Mouse (Mus musculus): ENCODE measurements around the gene Hyal3. TPM values are rescaled to one million over a fixed set of nuclear protein-coding genes. Genes with fewer than 3 reads are reported as not detected.

The Hyal3 gene
- polyA plus RNA-seq, 2 experiments from 2014 or later, result 0.25 to 0.90 TPM

DNA sequence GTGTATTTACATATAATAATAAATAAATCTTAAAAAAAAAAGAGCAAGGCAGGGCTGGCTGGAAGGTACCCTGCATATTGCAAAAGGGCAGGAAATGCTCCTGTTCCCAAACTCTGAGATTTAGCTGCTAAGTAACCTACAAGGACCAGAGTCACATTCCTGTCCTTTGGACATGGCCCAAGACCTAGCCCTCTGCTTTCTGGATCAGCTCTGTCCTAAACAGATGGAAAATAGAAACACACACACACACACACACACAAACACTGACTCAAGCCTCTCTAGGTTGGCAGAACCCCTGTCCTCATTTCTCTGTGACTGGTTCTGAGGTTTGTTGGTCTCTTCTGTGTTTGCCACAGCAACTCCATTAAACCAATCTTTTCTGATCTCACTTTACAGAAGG, 40.3 kb downstream of the Hyal3 start:
- no peak for ATAC-seq

DNA sequence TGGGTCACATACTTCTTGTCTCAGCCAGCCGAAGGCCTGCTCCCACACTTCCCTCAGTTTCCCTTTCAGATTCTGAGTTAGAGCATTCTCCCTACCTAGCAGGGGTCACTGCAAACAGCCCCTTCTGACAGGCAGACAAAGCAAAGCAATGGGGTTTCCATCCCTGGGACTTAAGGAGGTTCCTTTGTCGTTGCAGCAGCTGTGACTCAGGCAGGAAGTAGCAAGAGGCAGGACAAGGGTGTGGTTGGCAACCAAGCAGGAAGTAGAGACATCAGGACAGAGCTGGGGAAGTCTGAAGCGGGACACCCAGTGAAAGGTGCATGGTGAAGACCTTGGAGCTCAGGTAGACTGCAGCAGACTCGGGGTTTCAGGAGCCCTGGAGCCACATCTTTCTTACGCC, 43.9 kb downstream of the Hyal3 start:
- ATAC-seq, result peak; percentile 90

DNA sequence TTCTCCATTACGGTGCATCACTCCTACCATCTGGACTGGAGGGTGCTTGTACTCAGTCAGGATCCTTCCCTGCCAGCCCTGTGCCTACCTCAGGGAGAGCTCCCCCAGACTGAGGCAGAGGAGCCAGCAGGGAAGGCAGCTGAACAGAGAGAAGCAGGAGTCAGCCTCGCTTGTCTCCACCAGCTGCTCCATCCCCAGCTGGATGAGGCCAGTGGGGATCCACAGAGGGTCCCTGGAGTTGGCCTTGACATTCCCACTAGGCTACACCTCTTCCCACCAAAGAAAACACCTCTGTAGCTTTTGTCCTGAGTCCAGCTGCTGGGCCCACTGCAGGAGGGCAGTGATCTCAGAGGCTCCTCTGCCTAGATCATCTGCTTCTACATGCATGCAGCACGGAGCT, 44.3 kb downstream of the Hyal3 start:
- ATAC-seq, result no peak

DNA sequence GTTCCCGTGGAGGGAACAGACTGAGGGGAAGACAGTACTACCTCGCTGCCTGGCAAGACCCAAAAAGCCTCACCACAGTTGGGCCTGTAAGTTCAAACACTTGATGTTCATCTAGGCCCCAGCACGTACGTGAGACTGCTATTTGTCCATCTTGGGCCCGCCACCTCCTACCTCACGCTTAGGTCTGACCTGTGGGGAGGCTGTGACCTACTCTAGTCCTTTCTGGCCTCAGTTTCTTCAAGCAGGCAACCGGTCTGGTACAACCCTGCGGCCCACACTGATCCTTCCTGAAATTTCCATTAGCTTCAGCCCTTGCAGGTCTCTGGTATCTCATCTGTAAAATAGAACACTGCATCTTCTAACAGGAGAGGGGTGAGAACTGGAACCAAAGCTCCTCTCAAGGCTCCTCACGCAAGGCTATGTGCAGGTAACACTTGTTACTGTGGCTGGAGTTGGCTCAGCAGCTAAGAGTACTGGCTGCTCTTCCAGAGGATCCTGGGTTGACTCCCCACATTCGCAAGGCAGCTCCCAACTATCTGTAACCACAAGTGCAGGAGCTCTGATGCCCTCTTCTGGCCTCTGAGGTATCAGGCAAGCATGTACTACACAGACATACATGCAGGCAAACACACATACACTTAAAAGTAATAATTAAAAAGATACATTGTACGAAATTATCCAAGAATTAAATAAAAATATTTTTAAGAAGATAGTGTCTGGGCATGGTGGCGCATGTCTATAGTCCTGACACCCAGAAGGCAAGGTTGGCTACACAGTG, 44.9 kb downstream of the Hyal3 start:
- no peak for ATAC-seq

DNA sequence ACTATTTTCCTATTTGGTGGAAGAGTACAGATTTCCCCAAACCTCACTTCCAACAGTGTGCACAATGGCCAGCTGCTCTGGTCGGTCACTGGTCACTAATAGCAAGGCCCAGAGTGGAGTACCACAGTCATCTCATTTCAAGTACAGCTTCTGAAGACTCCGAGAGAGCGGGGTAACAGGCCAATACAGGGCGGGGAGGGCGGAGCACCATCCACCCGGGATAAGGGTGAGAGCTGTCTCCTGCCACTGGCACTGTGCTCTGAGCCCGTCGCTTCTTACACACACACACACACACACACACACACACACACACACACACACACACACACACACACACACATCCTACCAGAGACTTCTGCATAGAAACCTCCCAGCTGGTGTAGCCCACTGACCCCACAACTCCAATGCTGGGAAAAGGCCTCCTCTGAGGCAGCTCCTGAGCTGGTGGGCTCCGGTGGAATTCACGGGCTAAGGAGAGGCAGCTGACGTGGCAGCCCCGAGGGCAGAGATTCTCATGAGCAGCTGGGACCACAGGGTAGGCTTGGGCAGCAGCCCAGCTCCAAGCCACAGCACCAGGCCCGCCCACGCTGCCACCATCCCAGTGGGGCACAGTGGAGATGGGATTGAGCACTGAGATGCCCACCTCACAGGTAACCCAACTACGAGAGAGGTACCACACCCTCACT, 45.7 kb downstream of the Hyal3 start:
- ATAC-seq, result no peak

DNA sequence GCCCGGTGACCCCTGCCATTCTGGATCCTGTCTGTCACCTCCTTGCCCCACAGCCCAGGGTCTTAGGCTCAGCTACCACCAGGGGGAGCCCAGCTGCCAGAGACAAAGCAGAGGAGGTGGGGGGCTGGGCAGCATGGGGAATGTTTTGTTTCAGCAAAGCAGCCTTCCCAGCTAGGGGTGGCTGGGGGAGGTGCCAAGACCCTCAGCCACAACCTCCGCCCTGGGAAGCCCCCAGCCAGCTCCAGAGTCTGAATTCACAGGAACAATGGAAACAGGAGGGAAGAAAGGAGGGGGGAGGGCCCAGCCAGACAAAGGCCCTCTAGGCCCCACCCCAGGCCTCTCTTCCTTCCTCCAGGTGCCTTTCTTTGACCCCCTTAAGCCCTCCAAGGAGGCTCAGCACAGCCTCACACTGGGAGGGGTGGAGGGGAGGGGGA, 46.2 kb downstream of the Hyal3 start:
- no peak for ATAC-seq

DNA sequence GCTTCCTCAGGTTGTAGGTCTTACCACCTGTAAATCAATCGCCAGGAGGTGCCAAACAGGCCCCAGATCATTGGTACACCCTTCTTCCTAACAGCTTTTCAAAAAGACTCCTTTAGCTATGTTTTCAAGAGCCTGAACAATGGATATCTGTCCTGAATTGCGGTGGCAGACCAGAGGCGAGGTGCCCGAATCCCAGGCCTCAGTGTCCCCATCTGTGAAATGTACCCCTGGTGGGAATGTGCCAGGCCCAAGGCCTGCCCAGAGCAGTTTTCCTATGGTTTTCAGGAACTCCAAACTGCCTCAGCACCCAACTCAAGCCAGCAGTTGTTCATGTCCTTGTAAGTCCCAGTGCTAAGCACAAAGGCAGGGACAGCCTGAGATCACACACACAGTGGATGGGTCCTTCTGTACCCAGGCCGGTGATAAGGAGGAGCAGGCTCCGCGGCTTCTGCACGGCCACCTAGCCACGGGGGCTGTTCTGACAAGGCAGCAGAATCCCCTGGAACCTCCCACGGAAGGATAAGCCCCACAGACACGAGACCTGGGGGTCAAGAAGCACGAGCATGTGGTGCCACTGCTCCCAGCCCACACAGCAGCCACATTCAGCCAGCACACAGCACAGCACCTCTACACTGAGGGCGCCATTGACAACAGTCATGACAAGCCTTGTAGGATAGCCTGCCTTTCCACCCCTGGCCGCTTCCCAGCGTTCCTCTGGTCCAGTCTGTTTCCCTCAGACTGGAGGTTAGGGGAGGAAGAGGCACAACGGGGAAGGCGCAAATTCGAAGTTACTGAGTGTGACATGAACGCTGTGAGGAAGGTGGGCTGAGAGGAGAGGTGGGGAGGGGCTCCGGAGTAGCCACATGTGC, 47.0 kb downstream of the Hyal3 start:
- ATAC-seq, result no peak

DNA sequence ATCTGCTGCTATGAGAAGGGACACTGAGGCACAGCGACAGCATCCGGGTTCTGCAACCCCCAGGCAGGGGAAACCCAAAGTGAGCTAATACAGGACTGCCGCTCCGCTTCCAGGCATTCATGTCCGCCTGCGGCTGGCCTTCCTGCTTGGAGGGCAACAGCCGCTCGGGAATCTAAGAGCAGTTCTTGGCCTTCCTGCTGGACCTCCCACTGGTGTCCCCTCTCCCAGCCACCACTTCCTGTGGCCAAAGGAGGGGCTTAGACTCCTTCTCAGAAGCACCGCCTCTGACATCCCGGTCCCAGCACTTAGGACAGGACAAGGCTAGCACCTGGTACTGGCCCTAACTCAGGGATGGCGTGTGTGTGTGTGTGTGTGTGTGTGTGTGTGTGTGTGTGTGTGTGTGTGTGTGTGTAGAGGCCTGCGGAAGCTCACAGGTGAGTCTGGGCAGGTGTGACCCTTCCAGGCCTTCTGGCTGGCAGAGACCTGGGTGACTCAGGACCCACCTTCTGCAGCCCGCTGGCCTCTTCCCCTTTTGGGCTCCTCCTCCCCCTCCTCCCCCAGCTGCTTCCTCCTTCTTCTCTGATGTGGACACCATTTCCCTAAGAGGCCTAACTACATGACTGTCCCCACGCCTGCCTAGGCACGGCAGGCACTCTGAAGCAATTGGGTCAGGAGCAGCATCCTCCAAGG, 48.2 kb downstream of the Hyal3 start:
- no peak for ATAC-seq

DNA sequence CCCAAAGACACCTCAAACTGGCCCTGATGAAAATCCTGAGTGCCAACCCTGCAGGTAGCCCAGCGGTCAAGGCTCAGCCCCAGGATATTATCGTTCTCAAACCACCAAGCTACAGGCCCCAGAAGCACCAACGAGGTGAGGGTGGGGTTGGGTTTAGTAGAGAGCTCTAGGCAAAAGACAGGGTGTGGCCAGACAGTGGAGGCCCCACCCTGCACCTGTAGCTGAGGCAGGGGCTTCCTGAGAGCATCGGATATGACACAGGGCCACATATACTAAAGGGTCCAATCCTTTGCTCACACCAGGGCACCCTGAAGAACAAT, 48.8 kb downstream of the Hyal3 start:
- no peak for ATAC-seq

DNA sequence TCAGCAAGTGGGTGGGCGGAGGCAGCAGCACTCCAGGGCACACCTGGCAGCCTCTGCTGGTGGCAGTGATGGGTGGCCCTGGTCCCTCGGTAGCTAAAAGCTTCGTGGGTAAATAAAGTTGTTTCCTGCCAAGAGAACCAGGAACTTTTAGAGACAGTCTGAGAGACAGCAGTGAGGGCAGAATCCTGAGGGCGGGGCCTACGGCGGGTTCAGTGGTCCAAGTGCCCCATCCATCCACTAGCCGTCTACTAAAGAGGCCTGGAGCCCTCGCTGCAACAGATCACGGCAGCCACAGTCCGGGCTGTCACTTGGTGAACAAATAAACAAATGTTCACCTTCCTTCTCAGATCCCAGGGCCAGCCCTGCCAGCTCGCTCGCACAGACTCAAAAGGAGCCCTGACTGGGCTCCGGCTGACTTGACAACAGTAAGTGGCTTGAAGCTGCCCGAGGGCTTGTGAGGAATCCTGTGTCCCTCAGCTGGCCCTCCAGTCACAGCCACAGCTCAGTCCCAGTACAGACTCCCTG, 49.3 kb downstream of the Hyal3 start:
- ATAC-seq, result peak; percentile 18

DNA sequence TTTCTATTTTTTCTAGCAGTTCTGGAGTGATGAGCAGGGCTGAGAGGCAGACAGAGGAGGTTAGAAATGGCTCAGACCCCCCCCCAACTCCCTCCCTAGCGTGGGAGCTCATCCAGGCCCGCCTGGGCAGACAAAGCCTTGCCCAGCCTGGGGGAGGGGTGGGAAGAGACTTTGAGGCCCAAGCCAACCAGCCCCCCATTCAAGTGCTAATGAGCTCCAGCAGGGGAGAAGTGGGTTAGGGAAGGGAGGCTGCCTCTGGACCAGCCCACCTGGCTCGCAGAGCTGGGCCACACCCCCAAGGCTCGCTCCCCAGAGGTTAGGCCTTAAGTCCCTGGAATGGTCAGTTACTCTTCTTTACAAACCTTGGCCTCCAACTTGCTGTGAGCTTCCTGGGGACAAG, 50.0 kb downstream of the Hyal3 start:
- ATAC-seq, result no peak

DNA sequence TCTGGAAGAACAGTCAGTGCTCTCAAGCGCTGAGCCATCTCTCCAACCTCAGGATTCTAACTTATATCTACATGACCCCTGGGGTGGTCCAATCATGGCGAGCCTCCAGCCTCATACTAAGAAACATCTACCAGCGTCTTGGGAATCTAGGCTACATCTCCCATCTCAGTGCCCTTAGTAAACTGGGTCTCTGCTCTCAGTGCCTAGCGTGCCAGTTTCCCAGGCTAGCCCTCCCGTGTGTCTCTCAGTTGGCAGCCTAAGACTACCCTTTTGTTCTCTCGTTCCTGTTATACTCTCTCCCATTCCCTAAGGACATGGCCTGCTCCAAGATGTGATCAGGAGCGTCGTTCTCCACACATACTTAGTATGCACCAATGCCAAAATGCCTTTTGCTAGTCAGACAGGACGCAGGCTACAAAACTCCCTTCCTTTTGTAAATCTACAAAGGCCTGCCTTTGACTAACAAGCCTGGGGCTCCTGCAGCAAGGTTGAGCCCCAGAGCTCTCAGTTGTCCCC, 50.8 kb downstream of the Hyal3 start:
- no peak for ATAC-seq

DNA sequence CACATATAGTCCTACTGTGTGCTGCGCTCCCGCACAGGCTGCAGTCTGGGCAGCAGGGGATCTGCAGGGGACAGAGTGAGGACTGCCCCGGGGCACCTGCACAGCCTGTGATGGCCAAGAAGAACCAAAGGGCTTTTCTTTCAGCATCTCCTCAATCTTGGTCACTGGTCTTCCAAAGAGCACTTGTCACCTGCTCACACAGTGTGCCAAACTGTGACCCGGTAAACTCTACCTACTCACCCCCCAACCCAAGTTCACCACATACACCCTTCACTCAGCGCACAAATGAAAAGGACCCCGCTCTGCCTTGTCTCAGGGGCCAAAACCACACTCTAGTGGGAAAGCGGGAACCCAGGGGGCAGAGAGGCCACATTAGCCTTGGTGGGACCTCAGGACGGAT, 51.2 kb downstream of the Hyal3 start:
- ATAC-seq, result no peak

DNA sequence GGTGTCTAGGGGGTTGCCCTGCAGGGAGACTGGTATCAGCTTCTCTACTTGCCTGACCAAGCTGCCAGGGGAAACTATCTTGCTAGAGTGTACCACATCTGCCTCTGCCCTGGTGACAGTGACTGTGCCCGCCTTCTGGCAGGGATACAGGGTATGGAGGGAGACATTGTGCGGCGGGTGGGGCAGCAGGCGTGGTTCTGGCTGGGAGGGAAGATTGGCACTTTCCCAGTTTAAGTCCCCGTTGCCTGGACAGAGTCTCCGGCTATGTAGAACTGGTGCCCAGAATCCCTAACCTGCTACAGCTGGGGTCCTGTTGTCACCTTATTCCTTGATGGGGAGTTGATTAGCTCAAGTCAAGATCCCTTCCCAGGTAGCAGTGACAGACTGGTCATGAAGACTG, 51.9 kb downstream of the Hyal3 start:
- ATAC-seq, result no peak

DNA sequence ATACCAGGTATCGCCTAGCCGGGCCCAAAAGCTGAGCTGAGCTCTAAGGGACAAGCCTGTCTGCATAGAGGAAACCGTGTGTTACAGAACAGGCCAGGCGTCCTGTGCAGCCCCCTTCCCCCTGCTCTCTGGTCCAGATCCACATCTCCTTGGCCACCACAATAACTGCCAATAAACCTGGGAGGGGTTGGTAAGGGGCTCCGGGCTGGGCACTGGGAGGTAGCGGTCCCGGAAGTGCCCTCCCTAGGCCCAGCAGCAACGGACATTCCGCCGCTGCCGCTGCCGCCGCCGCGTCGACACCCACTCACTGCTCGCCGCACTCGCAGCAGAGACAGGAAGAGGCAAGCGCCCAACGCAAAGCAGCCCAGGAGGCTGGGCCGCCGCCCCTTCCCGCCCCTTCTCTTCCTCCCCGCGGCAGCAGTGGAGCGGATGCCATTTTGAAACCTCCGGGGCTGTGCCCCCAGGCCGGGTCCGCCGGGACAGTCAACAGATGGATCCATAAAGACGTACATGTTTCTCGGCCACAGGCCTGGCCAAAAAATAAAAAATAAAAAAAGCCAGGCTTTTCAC, 52.6 kb downstream of the Hyal3 start:
- peak; percentile 69 for ATAC-seq

DNA sequence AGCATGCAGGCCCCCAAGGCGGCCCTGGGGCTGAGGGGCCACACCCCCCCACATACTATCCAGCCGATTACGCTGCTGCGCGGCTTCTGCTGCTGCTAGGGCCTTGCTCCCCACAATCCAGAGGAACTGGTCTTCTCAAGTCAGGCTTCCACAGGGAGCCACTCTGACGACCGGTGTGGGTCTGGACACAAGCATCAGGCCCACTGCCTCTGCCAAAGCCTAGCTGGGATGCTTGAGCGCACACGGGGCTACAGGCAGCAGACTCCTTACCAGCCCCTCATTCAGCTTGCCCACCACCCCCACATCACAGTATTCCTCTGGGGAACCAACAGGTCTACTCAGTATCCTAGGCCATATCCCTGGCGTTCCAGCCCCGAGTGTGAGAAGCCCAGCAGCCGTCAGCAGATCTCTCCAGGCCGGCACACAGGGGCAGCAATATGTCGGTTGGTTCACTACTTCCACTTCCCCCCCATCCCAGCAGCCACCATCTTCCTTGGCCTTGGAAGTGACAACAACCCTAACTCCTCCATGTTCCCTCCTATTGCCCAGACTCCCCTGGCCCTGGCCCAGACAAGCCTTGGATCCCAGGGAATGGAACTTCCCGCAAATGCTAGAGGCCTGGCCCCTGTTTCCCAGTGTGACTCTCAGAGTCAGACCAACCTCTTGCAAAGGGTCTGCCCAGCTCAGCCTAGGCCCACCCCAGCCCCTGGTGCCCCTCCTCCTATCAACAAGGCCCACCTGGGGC, 53.2 kb downstream of the Hyal3 start:
- ATAC-seq, result no peak

DNA sequence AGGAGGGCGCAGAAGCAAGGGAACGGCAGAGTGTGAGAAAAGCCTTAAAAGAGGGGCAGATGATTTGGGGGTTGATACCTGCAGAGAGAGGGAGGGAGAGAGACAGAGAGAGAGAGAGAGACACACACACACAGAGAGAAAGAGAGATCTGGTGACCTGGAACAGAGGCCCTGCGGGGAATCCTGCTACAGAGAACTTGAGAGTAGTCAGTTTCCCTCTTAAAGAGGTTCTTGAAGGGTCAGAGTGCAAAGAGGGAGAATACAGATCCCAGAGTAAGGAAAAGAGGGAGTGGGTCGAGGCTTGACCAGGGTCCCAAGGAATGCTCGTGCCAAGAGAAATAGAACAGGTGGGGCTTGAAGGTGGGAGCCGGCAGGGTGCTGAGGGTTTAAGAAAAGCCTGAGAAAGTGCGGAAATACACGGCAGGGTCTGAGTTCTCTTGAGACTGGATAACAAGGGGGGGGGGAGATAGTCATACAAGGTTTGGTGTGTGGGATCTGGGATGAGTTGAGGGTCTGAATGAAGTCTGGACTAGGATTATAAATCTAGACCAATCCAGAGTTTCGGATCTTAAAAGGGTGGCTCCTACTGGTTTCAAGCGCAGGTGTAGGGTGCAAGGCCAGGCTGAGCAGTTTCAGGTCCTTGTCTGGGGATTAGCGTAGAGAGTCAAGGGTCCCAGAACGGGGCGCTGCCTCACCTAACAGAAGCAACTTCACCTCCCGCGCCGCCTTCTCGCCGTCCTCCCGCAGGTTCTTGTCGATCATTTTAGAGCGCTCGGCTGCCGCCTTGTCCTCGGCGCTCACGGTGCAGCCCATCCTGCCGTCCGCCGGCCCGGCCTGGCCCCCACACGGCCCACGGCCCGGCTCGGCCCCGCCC, 54.0 kb downstream of the Hyal3 start:
- no peak for ATAC-seq

DNA sequence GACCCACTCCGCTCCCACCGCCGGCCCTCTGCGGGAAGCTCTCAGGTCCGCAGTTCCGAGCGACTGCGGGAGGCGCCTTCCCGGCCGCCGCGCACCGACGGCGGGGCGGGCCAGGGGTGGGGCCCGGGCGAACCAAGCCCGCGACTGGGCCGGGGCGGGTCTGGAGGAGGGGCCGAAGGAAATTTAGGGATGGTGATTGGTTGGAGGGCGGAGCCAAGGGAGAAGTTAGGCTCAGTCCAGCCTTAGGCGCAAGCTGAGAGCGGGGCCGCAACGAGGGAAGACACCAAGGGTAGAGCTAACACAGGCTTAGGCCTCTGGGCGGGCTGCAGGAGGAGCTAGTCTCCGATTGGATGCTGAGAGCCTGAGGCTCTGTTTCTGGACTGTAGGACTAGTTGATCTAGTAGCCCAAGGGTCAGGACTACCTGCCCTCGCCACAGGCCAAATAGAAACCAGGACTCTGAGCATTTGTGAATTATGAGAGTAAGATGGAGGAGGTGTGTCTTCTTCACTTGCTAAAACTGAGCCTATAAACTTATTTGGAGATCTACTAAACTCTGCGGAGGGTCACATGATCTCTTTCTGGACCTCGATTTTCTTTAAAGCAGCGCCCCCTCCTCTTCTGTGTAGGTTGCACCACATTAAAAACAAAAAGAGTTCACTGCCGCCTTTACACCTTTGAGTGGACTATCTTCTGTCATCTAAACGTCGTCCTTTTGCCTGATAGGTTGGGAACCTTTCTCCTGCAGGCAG, 54.8 kb downstream of the Hyal3 start, which contains the start of gene Gnai2:
Gnai2 (minus strand) TSS at position 89 of the 750 bp plus-strand sequence.
- peak; percentile 79 for ATAC-seq

Data from activated CD4-positive, CD25-positive, alpha-beta regulatory T cell, adult 4 months (primary cell).